Mouse (Mus musculus): Measurements from ENCODE around the gene Nppb. TPM values are rescaled to one million over a fixed set of nuclear protein-coding genes. Genes with fewer than 3 reads are reported as not detected.

The Nppb gene
- polyA plus RNA-seq, 1 experiment from 2014 or later: 0.44 TPM

- 94% methylated on average over 1 of the region's 1 CpGs for WGBS
- peaks cover 50% of the 10 kb centered on the region for H3K36me3 ChIP-seq
- H3K4me3 ChIP-seq (replicated peaks): no peak overlapping the region
- no peak overlapping the region for H3K4me2 ChIP-seq (replicated peaks)
- no peak for ATAC-seq (ENCODE audit: insufficient number of reproducible peaks, low FRiP score, low TSS enrichment, low read depth)
- H3K4me1 ChIP-seq: peaks cover 46% of the 10 kb centered on the region
- no peaks in the 10 kb centered on the region for H3K9me3 ChIP-seq (replicated peaks)
- no peak overlapping the region for H3K27ac ChIP-seq (replicated peaks)
- H3K9ac ChIP-seq: no peak overlapping the region
- H3K27me3 ChIP-seq: no peaks in the 10 kb centered on the region
Measured at GRCm38 (mm10) chr4:147943005-147943404, 42.6 kb upstream of the Nppb start.

GRCm38 (mm10) chr4:147947511-147947910 is 38.1 kb upstream of the Nppb start:
- Histone ChIP-seq H3K4me3 (replicated peaks) (no peak overlapping the region), H3K4me1 (peaks cover 10% of the 10 kb centered on the region), H3K4me2 (replicated peaks) (no peak overlapping the region), H3K27me3 (no peaks in the 10 kb centered on the region), H3K9me3 (replicated peaks) (no peaks in the 10 kb centered on the region), H3K36me3 (peaks cover 62% of the 10 kb centered on the region), H3K27ac (replicated peaks) (no peak overlapping the region), H3K9ac (no peak overlapping the region)
- 44% methylated on average over 2 of the region's 2 CpGs for WGBS
- ATAC-seq (ENCODE audit: insufficient number of reproducible peaks, low FRiP score, low TSS enrichment, low read depth): no peak

GRCm38 (mm10) chr4:147953590-147953989 is 32.0 kb upstream of the Nppb start:
- 18% methylated on average over 4 of the region's 4 CpGs for WGBS
- no peak for ATAC-seq (ENCODE audit: insufficient number of reproducible peaks, low FRiP score, low TSS enrichment, low read depth)
- H3K9ac ChIP-seq: no peak overlapping the region
- no peak overlapping the region for H3K4me3 ChIP-seq (replicated peaks)
- H3K36me3 ChIP-seq: peaks cover 9% of the 10 kb centered on the region; the same call in 1 of the 2 replicates
- no peak overlapping the region for H3K4me2 ChIP-seq (replicated peaks)
- H3K4me1 ChIP-seq: no peaks in the 10 kb centered on the region
- H3K9me3 ChIP-seq (replicated peaks): no peaks in the 10 kb centered on the region
- no peak overlapping the region for H3K27ac ChIP-seq (replicated peaks)
- no peaks in the 10 kb centered on the region for H3K27me3 ChIP-seq

- H3K9me3 ChIP-seq (replicated peaks): no peaks in the 10 kb centered on the region
- H3K4me2 ChIP-seq (replicated peaks): no peak overlapping the region
- WGBS: 43% methylated on average over 11 of the region's 11 CpGs
- H3K36me3 ChIP-seq: no peaks in the 10 kb centered on the region
- no peak overlapping the region for H3K4me3 ChIP-seq (replicated peaks)
- H3K27me3 ChIP-seq: no peaks in the 10 kb centered on the region
- ATAC-seq (ENCODE audit: insufficient number of reproducible peaks, low FRiP score, low TSS enrichment, low read depth): no peak
- no peak overlapping the region for H3K9ac ChIP-seq
- no peak overlapping the region for H3K27ac ChIP-seq (replicated peaks)
- no peaks in the 10 kb centered on the region for H3K4me1 ChIP-seq
Measured at GRCm38 (mm10) chr4:147957141-147957540, 28.4 kb upstream of the Nppb start.

- no peak overlapping the region for H3K4me2 ChIP-seq (replicated peaks)
- H3K9ac ChIP-seq: no peak overlapping the region
- WGBS: 37% methylated on average over 6 of the region's 6 CpGs
- H3K27me3 ChIP-seq: no peaks in the 10 kb centered on the region
- H3K36me3 ChIP-seq: no peaks in the 10 kb centered on the region
- H3K27ac ChIP-seq (replicated peaks): no peak overlapping the region
- H3K9me3 ChIP-seq (replicated peaks): no peaks in the 10 kb centered on the region
- no peaks in the 10 kb centered on the region for H3K4me1 ChIP-seq
- no peak; the same call in 1 of the 2 replicates for ATAC-seq (ENCODE audit: insufficient number of reproducible peaks, low FRiP score, low TSS enrichment, low read depth)
- no peak overlapping the region for H3K4me3 ChIP-seq (replicated peaks)
Measured at GRCm38 (mm10) chr4:147959881-147960831, 25.4 kb upstream of the Nppb start.

- Histone ChIP-seq H3K27ac (replicated peaks) (no peak overlapping the region), H3K4me2 (replicated peaks) (no peak overlapping the region), H3K4me1 (no peaks in the 10 kb centered on the region), H3K27me3 (no peaks in the 10 kb centered on the region), H3K4me3 (replicated peaks) (no peak overlapping the region), H3K9ac (no peak overlapping the region), H3K9me3 (replicated peaks) (no peaks in the 10 kb centered on the region), H3K36me3 (no peaks in the 10 kb centered on the region)
- no peak for ATAC-seq (ENCODE audit: insufficient number of reproducible peaks, low FRiP score, low TSS enrichment, low read depth)
- 35% methylated on average over 6 of the region's 6 CpGs for WGBS
Measured at GRCm38 (mm10) chr4:147962781-147963180, 22.8 kb upstream of the Nppb start.

- no peaks in the 10 kb centered on the region for H3K36me3 ChIP-seq
- H3K27me3 ChIP-seq: no peaks in the 10 kb centered on the region
- H3K27ac ChIP-seq (replicated peaks): no peak overlapping the region
- no peak overlapping the region for H3K4me3 ChIP-seq (replicated peaks)
- no peaks in the 10 kb centered on the region for H3K9me3 ChIP-seq (replicated peaks)
- no peaks in the 10 kb centered on the region for H3K4me1 ChIP-seq
- WGBS: 89% methylated on average over 15 of the region's 15 CpGs
- H3K9ac ChIP-seq: no peak overlapping the region
- no peak overlapping the region for H3K4me2 ChIP-seq (replicated peaks)
- no peak for ATAC-seq (ENCODE audit: insufficient number of reproducible peaks, low FRiP score, low TSS enrichment, low read depth)
Measured at GRCm38 (mm10) chr4:147963623-147964022, 22.0 kb upstream of the Nppb start.

- no peaks in the 10 kb centered on the region for H3K36me3 ChIP-seq
- 67% methylated on average over 7 of the region's 7 CpGs for WGBS
- H3K4me2 ChIP-seq (replicated peaks): no peak overlapping the region
- no peak overlapping the region for H3K9ac ChIP-seq
- 0 out of 2 replicates have a peak, but pooled peaks have one; percentile 37 for ATAC-seq (ENCODE audit: insufficient number of reproducible peaks, low FRiP score, low TSS enrichment, low read depth)
- no peak overlapping the region for H3K27ac ChIP-seq (replicated peaks)
- no peaks in the 10 kb centered on the region for H3K4me1 ChIP-seq
- no peak overlapping the region for H3K4me3 ChIP-seq (replicated peaks)
- H3K27me3 ChIP-seq: no peaks in the 10 kb centered on the region
- no peaks in the 10 kb centered on the region for H3K9me3 ChIP-seq (replicated peaks)
Measured at GRCm38 (mm10) chr4:147965712-147966111, 19.9 kb upstream of the Nppb start.

GRCm38 (mm10) chr4:147968816-147969215 is 16.8 kb upstream of the Nppb start:
- no peak overlapping the region for H3K4me3 ChIP-seq (replicated peaks)
- ATAC-seq (ENCODE audit: insufficient number of reproducible peaks, low FRiP score, low TSS enrichment, low read depth): no peak
- H3K9me3 ChIP-seq (replicated peaks): no peaks in the 10 kb centered on the region
- H3K4me2 ChIP-seq (replicated peaks): no peak overlapping the region
- no peak overlapping the region for H3K27ac ChIP-seq (replicated peaks)
- no peaks in the 10 kb centered on the region for H3K27me3 ChIP-seq
- no peaks in the 10 kb centered on the region for H3K36me3 ChIP-seq
- H3K4me1 ChIP-seq: no peaks in the 10 kb centered on the region
- H3K9ac ChIP-seq: no peak overlapping the region
- WGBS: 74% methylated on average over 2 of the region's 2 CpGs

GRCm38 (mm10) chr4:147969337-147969736 is 16.3 kb upstream of the Nppb start:
- Histone ChIP-seq H3K9ac (no peak overlapping the region), H3K4me1 (no peaks in the 10 kb centered on the region), H3K27me3 (no peaks in the 10 kb centered on the region), H3K36me3 (no peaks in the 10 kb centered on the region), H3K9me3 (replicated peaks) (no peaks in the 10 kb centered on the region), H3K27ac (replicated peaks) (no peak overlapping the region), H3K4me3 (replicated peaks) (no peak overlapping the region), H3K4me2 (replicated peaks) (no peak overlapping the region)
- WGBS: 53% methylated on average over 9 of the region's 9 CpGs
- ATAC-seq (ENCODE audit: insufficient number of reproducible peaks, low FRiP score, low TSS enrichment, low read depth): no peak

GRCm38 (mm10) chr4:147976237-147976636 is 9.4 kb upstream of the Nppb start:
- Histone ChIP-seq H3K27me3 (no peaks in the 10 kb centered on the region), H3K9ac (no peak overlapping the region), H3K27ac (replicated peaks) (no peak overlapping the region), H3K4me3 (replicated peaks) (no peak overlapping the region), H3K4me2 (replicated peaks) (no peak overlapping the region), H3K4me1 (no peaks in the 10 kb centered on the region), H3K9me3 (replicated peaks) (peaks cover 6% of the 10 kb centered on the region; the same call in 1 of the 2 replicates), H3K36me3 (no peaks in the 10 kb centered on the region)
- ATAC-seq (ENCODE audit: insufficient number of reproducible peaks, low FRiP score, low TSS enrichment, low read depth): no peak
- WGBS: 73% methylated on average over 3 of the region's 3 CpGs

GRCm38 (mm10) chr4:147977726-147978125 is 7.9 kb upstream of the Nppb start:
- H3K36me3 ChIP-seq: no peaks in the 10 kb centered on the region

More at GRCm38 (mm10) chr4:147977726-147978125, 7.9 kb upstream of the Nppb start:
- ATAC-seq (ENCODE audit: insufficient number of reproducible peaks, low FRiP score, low TSS enrichment, low read depth): no peak
- H3K9ac ChIP-seq: no peak overlapping the region
- H3K4me3 ChIP-seq (replicated peaks): no peak overlapping the region
- no peak overlapping the region for H3K4me2 ChIP-seq (replicated peaks)
- H3K27me3 ChIP-seq: no peaks in the 10 kb centered on the region
- peaks cover 6% of the 10 kb centered on the region; the same call in 1 of the 2 replicates for H3K9me3 ChIP-seq (replicated peaks)
- 78% methylated on average over 4 of the region's 4 CpGs for WGBS
- no peak overlapping the region for H3K27ac ChIP-seq (replicated peaks)
- no peaks in the 10 kb centered on the region for H3K4me1 ChIP-seq

Measured in embryonic facial prominence, embryonic 15.5 days (tissue).